Mouse (Mus musculus): ENCODE data around the gene Akr1cl. TPM values are rescaled to one million over a fixed set of nuclear protein-coding genes. Genes with fewer than 3 reads are reported as not detected.
"Not testable (repeated sequence)": the region's sequence is repeated elsewhere in the genome, so short reads cannot be mapped to it uniquely, and the experiment has no call there.

The Akr1cl gene
- not detected in 2 replicates for polyA plus RNA-seq (2015; fragmentation: Nextera tagmentation; extraction: Ambion mirVana)

- Histone ChIP-seq H3K9ac (no peak within 1 kb of the TSS), H3K4me1 (replicated peaks) (no peaks in the 10 kb centered on the region), H3K4me2 (no peak within 1 kb of the TSS), H3K27me3 (no peaks in the 10 kb centered on the region), H3K36me3 (no peaks in the 10 kb centered on the region), H3K4me3 (replicated peaks) (no peak within 1 kb of the TSS), H3K27ac (no peak within 1 kb of the TSS), H3K9me3 (replicated peaks) (no peaks in the 10 kb centered on the region)
- ATAC-seq (ENCODE audit: low read depth) (no peak), DNase-seq (no peak)
Measured at GRCm38 (mm10) chr1:65032641-65033040, at the start of gene Akr1cl. Gene Akr1cl (minus strand): TSS chr1:65032759.

GRCm38 (mm10) chr1:65082188-65082587 lies 49.6 kb upstream of the Akr1cl start, which contains the start of gene Crygb:
Gene Crygb (minus strand): TSS chr1:65082288.
- no peak within 1 kb of the TSS for H3K27ac ChIP-seq
- WGBS (ENCODE audit: insufficient replicate concordance) = 43% methylated on average over 7 of the region's 7 CpGs
- no peaks in the 10 kb centered on the region for H3K36me3 ChIP-seq
- H3K4me1 ChIP-seq (replicated peaks) = no peaks in the 10 kb centered on the region
- no peak within 1 kb of the TSS for H3K4me3 ChIP-seq (replicated peaks)
- DNase-seq (no peak), ATAC-seq (ENCODE audit: low read depth) (no peak)
- no peak within 1 kb of the TSS for H3K9ac ChIP-seq
- no peaks in the 10 kb centered on the region for H3K9me3 ChIP-seq (replicated peaks)
- H3K4me2 ChIP-seq = no peak within 1 kb of the TSS
- H3K27me3 ChIP-seq = no peaks in the 10 kb centered on the region

- ATAC-seq (ENCODE audit: low read depth) = no peak
- WGBS (ENCODE audit: insufficient replicate concordance) = 22% methylated on average over 5 of the region's 5 CpGs
- H3K4me1 ChIP-seq (replicated peaks) = no peaks in the 10 kb centered on the region
Measured at GRCm38 (mm10) chr1:65075607-65076006, 43.0 kb upstream of the Akr1cl start.

GRCm38 (mm10) chr1:65073589-65073988 lies 41.0 kb upstream of the Akr1cl start, which contains the start of gene Crygc:
Gene Crygc (minus strand): TSS chr1:65073689.
- Histone ChIP-seq H3K27ac (no peak within 1 kb of the TSS), H3K36me3 (no peaks in the 10 kb centered on the region), H3K4me3 (replicated peaks) (no peak within 1 kb of the TSS), H3K9ac (no peak within 1 kb of the TSS), H3K4me2 (no peak within 1 kb of the TSS), H3K9me3 (replicated peaks) (no peaks in the 10 kb centered on the region), H3K27me3 (no peaks in the 10 kb centered on the region), H3K4me1 (replicated peaks) (no peaks in the 10 kb centered on the region)
- DNase-seq = no peak
- WGBS (ENCODE audit: insufficient replicate concordance) = 70% methylated on average over 6 of the region's 6 CpGs
- no peak for ATAC-seq (ENCODE audit: low read depth)

More at GRCm38 (mm10) chr1:65075607-65076006, 43.0 kb upstream of the Akr1cl start:
- Histone ChIP-seq H3K4me2 (no peak overlapping the region), H3K27ac (no peak overlapping the region), H3K27me3 (no peaks in the 10 kb centered on the region), H3K9me3 (replicated peaks) (no peaks in the 10 kb centered on the region), H3K36me3 (no peaks in the 10 kb centered on the region), H3K4me3 (replicated peaks) (no peak overlapping the region), H3K9ac (no peak overlapping the region)
- DNase-seq = no peak

- Histone ChIP-seq H3K27ac (no peak overlapping the region), H3K36me3 (no peaks in the 10 kb centered on the region), H3K27me3 (no peaks in the 10 kb centered on the region), H3K4me1 (replicated peaks) (no peaks in the 10 kb centered on the region), H3K9ac (no peak overlapping the region), H3K4me3 (replicated peaks) (no peak overlapping the region), H3K4me2 (no peak overlapping the region), H3K9me3 (replicated peaks) (no peaks in the 10 kb centered on the region)
- no peak for DNase-seq
- ATAC-seq (ENCODE audit: low read depth) = no peak
Measured at GRCm38 (mm10) chr1:65067842-65068241, 35.3 kb upstream of the Akr1cl start.

- Histone ChIP-seq H3K4me1 (replicated peaks) (no peaks in the 10 kb centered on the region), H3K27ac (no peak overlapping the region), H3K4me3 (replicated peaks) (no peak overlapping the region), H3K9me3 (replicated peaks) (no peaks in the 10 kb centered on the region), H3K36me3 (no peaks in the 10 kb centered on the region), H3K9ac (no peak overlapping the region), H3K4me2 (no peak overlapping the region), H3K27me3 (no peaks in the 10 kb centered on the region)
- no peak for ATAC-seq (ENCODE audit: low read depth)
- DNase-seq = no peak
- WGBS (ENCODE audit: insufficient replicate concordance) = 78% methylated on average over 15 of the region's 15 CpGs
Measured at GRCm38 (mm10) chr1:65064201-65064600, 31.6 kb upstream of the Akr1cl start.

GRCm38 (mm10) chr1:65063352-65063751 lies 30.8 kb upstream of the Akr1cl start, which contains the start of gene Crygd:
Gene Crygd (minus strand): TSS chr1:65063452.
- ATAC-seq (ENCODE audit: low read depth) (no peak), DNase-seq (no peak)
- Histone ChIP-seq H3K27ac (no peak within 1 kb of the TSS), H3K9ac (no peak within 1 kb of the TSS), H3K36me3 (no peaks in the 10 kb centered on the region), H3K9me3 (replicated peaks) (no peaks in the 10 kb centered on the region), H3K4me2 (no peak within 1 kb of the TSS), H3K4me3 (replicated peaks) (no peak within 1 kb of the TSS), H3K27me3 (no peaks in the 10 kb centered on the region), H3K4me1 (replicated peaks) (no peaks in the 10 kb centered on the region)
- WGBS (ENCODE audit: insufficient replicate concordance) = 71% methylated on average over 8 of the region's 8 CpGs

- no peak overlapping the region for H3K27ac ChIP-seq
- no peak for DNase-seq
- H3K9me3 ChIP-seq (replicated peaks) = no peaks in the 10 kb centered on the region
- no peak overlapping the region for H3K9ac ChIP-seq
- H3K36me3 ChIP-seq = no peaks in the 10 kb centered on the region
- H3K4me3 ChIP-seq (replicated peaks) = no peak overlapping the region
- no peaks in the 10 kb centered on the region for H3K4me1 ChIP-seq (replicated peaks)
- no peaks in the 10 kb centered on the region for H3K27me3 ChIP-seq
- WGBS (ENCODE audit: insufficient replicate concordance) = 40% methylated on average over 2 of the region's 2 CpGs
- ATAC-seq (ENCODE audit: low read depth) = no peak
- H3K4me2 ChIP-seq = no peak overlapping the region
Measured at GRCm38 (mm10) chr1:65052140-65052539, 19.6 kb upstream of the Akr1cl start.

- no peak for DNase-seq
- Histone ChIP-seq H3K27me3 (no peaks in the 10 kb centered on the region), H3K9me3 (replicated peaks) (no peaks in the 10 kb centered on the region), H3K27ac (no peak overlapping the region), H3K4me2 (no peak overlapping the region), H3K4me1 (replicated peaks) (no peaks in the 10 kb centered on the region), H3K36me3 (no peaks in the 10 kb centered on the region), H3K4me3 (replicated peaks) (no peak overlapping the region), H3K9ac (no peak overlapping the region)
- no peak for ATAC-seq (ENCODE audit: low read depth)
- 64% methylated on average over 7 of the region's 7 CpGs for WGBS (ENCODE audit: insufficient replicate concordance)
Measured at GRCm38 (mm10) chr1:65051696-65052095, 19.1 kb upstream of the Akr1cl start.

GRCm38 (mm10) chr1:65050952-65051351 lies 18.4 kb upstream of the Akr1cl start, which contains the start of gene Cryge:
Gene Cryge (minus strand): TSS chr1:65051149.
- not testable (repeated sequence) for H3K27me3 ChIP-seq; H3K9me3 ChIP-seq (replicated peaks); H3K9ac ChIP-seq; H3K4me1 ChIP-seq (replicated peaks); H3K36me3 ChIP-seq; H3K4me2 ChIP-seq; H3K4me3 ChIP-seq (replicated peaks); DNase-seq; H3K27ac ChIP-seq; ATAC-seq (ENCODE audit: low read depth)
- WGBS (ENCODE audit: insufficient replicate concordance) = 72% methylated on average over 12 of the region's 12 CpGs

- WGBS (ENCODE audit: insufficient replicate concordance) = 58% methylated on average over 12 of the region's 12 CpGs
- no peak for DNase-seq
- no peaks in the 10 kb centered on the region for H3K4me1 ChIP-seq (replicated peaks)
Measured at GRCm38 (mm10) chr1:65048781-65049180, 16.2 kb upstream of the Akr1cl start.

GRCm38 (mm10) chr1:65046401-65047109 lies 14.0 kb upstream of the Akr1cl start:
- no peaks in the 10 kb centered on the region for H3K4me1 ChIP-seq (replicated peaks)
- no peaks in the 10 kb centered on the region for H3K36me3 ChIP-seq
- no peaks in the 10 kb centered on the region for H3K27me3 ChIP-seq
- H3K4me2 ChIP-seq = no peak overlapping the region
- no peaks in the 10 kb centered on the region for H3K9me3 ChIP-seq (replicated peaks)
- H3K27ac ChIP-seq = no peak overlapping the region
- no peak overlapping the region for H3K9ac ChIP-seq
- 24% methylated on average over 8 of the region's 8 CpGs for WGBS (ENCODE audit: insufficient replicate concordance)
- H3K4me3 ChIP-seq (replicated peaks) = no peak overlapping the region
- no peak for ATAC-seq (ENCODE audit: low read depth)
- DNase-seq = no peak

More at GRCm38 (mm10) chr1:65048781-65049180, 16.2 kb upstream of the Akr1cl start:
- H3K36me3 ChIP-seq = no peaks in the 10 kb centered on the region
- no peak overlapping the region for H3K4me2 ChIP-seq
- H3K27me3 ChIP-seq = no peaks in the 10 kb centered on the region
- no peak for ATAC-seq (ENCODE audit: low read depth)
- no peak overlapping the region for H3K9ac ChIP-seq
- no peak overlapping the region for H3K4me3 ChIP-seq (replicated peaks)
- H3K27ac ChIP-seq = no peak overlapping the region
- no peaks in the 10 kb centered on the region for H3K9me3 ChIP-seq (replicated peaks)
